Mouse (Mus musculus) heart, postnatal 0 days (tissue): Measurements from ENCODE around the gene Ptpn18.

ENCODE experiments used
- CTCF ChIP-seq: IDR thresholded peaks from 2 replicates; pipeline ENCODE4 v1.5.1; 2016; ENCODE audit warnings: antibody characterized with exemption, control low read depth, low read depth
- EP300 ChIP-seq: IDR thresholded peaks from 2 replicates; pipeline ENCODE4 v1.6.1; 2016; ENCODE audit warnings: antibody characterized with exemption, low read depth

DNA sequence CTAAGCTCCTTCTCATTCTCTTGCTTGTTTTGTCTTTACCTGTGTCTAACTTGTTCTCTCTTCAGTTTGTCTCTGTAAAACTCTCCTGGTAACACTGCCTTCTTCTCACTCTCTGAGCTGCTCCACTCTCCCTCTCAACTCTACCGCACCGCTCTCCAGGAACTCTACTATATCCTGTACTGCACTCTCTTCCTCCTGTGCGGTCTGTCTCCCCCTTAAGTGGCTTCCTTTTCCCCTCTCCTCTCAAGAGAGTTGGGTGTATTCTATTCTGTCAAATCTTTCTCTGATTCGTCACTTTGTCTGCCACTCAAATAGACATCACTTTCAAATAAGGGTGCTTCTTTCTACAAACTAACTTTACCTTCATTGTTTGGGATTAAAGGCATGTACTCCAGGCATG is 31.9 kb downstream of the Ptpn18 start:
- TF ChIP-seq CTCF (no peak), EP300 (no peak)
